Mouse (Mus musculus): ENCODE data around the gene Purb. TPM values are rescaled to one million over a fixed set of nuclear protein-coding genes. Genes with fewer than 3 reads are reported as not detected.

Gene Purb
- total RNA-seq (2014; rRNA removed) = 49.9 and 53.5 TPM in 2 replicates
- 10.9 and 18.6 TPM in 2 replicates for polyA plus RNA-seq (2015; fragmentation: Nextera tagmentation; extraction: Ambion mirVana)

GRCm38 (mm10) chr11:6475867-6476484, at the start of gene Purb:
TSS of gene Purb (minus strand) at chr11:6475917.
- Histone ChIP-seq H3K27ac (ENCODE audit: low read depth, low read length) (peak within 1 kb of the TSS; percentile 98), H3K4me1 (ENCODE audit: insufficient read depth) (peaks cover 11% of the 10 kb centered on the region), H3K27me3 (ENCODE audit: insufficient read depth, low read length) (no peaks in the 10 kb centered on the region), H3K9me3 (ENCODE audit: low read length) (no peaks in the 10 kb centered on the region), H3K4me2 (ENCODE audit: low read depth) (peak within 1 kb of the TSS; percentile 82), H3K9ac (peak within 1 kb of the TSS; percentile 88), H3K4me3 (ENCODE audit: low read depth, low read length) (peak within 1 kb of the TSS; percentile 84), H3K36me3 (ENCODE audit: insufficient read depth) (no peaks in the 10 kb centered on the region)
- no peak for TF ChIP-seq CTCF (IDR thresholded peaks at IDR 0.05; ENCODE audit: low read depth)
- WGBS = 6% methylated on average over 42 of the region's 76 CpGs
- DNase-seq (peak; percentile 96), ATAC-seq (peak; percentile 96)

- no peaks in the 10 kb centered on the region for H3K27me3 ChIP-seq (ENCODE audit: insufficient read depth, low read length)
- no peak for ATAC-seq
- H3K4me1 ChIP-seq (ENCODE audit: insufficient read depth) = peaks cover 8% of the 10 kb centered on the region; the same call in 1 of the 2 replicates
- no peak overlapping the region for H3K9ac ChIP-seq
- peaks cover 21% of the 10 kb centered on the region for H3K36me3 ChIP-seq (ENCODE audit: insufficient read depth)
- H3K27ac ChIP-seq (ENCODE audit: low read depth, low read length) = no peak overlapping the region
- DNase-seq = no peak
- H3K4me3 ChIP-seq (ENCODE audit: low read depth, low read length) = no peak overlapping the region
- no peak overlapping the region for H3K4me2 ChIP-seq (ENCODE audit: low read depth)
- no peak for TF ChIP-seq CTCF (IDR thresholded peaks at IDR 0.05; ENCODE audit: low read depth)
- WGBS = 32% methylated on average over 1 of the region's 1 CpGs
- H3K9me3 ChIP-seq (ENCODE audit: low read length) = no peaks in the 10 kb centered on the region
These were observed 49.5 kb upstream of the Purb start for GRCm38 (mm10) chr11:6525241-6525640.

GRCm38 (mm10) chr11:6524880-6525238, 49.1 kb upstream of the Purb start:
- Histone ChIP-seq H3K36me3 (ENCODE audit: insufficient read depth) (peaks cover 21% of the 10 kb centered on the region), H3K9ac (no peak overlapping the region), H3K4me2 (ENCODE audit: low read depth) (no peak overlapping the region), H3K27me3 (ENCODE audit: insufficient read depth, low read length) (no peaks in the 10 kb centered on the region), H3K4me3 (ENCODE audit: low read depth, low read length) (no peak overlapping the region), H3K9me3 (ENCODE audit: low read length) (no peaks in the 10 kb centered on the region), H3K4me1 (ENCODE audit: insufficient read depth) (peaks cover 8% of the 10 kb centered on the region; the same call in 1 of the 2 replicates), H3K27ac (ENCODE audit: low read depth, low read length) (no peak overlapping the region)
- no peak for ATAC-seq
- 85% methylated on average over 4 of the region's 4 CpGs for WGBS
- no peak for TF ChIP-seq CTCF (IDR thresholded peaks at IDR 0.05; ENCODE audit: low read depth)
- DNase-seq = no peak

GRCm38 (mm10) chr11:6524165-6524879, 48.6 kb upstream of the Purb start:
- no peaks in the 10 kb centered on the region for H3K27me3 ChIP-seq (ENCODE audit: insufficient read depth, low read length)
- no peak overlapping the region for H3K9ac ChIP-seq
- ATAC-seq (no peak), DNase-seq (no peak)
- peaks cover 8% of the 10 kb centered on the region; the same call in 1 of the 2 replicates for H3K4me1 ChIP-seq (ENCODE audit: insufficient read depth)
- H3K4me3 ChIP-seq (ENCODE audit: low read depth, low read length) = no peak overlapping the region
- no peak overlapping the region for H3K27ac ChIP-seq (ENCODE audit: low read depth, low read length)
- 94% methylated on average over 8 of the region's 8 CpGs for WGBS
- no peak overlapping the region for H3K4me2 ChIP-seq (ENCODE audit: low read depth)
- H3K36me3 ChIP-seq (ENCODE audit: insufficient read depth) = peaks cover 21% of the 10 kb centered on the region
- H3K9me3 ChIP-seq (ENCODE audit: low read length) = no peaks in the 10 kb centered on the region
- no peak for TF ChIP-seq CTCF (IDR thresholded peaks at IDR 0.05; ENCODE audit: low read depth)

- Histone ChIP-seq H3K36me3 (ENCODE audit: insufficient read depth) (peaks cover 21% of the 10 kb centered on the region), H3K27me3 (ENCODE audit: insufficient read depth, low read length) (no peaks in the 10 kb centered on the region), H3K4me3 (ENCODE audit: low read depth, low read length) (no peak overlapping the region), H3K9me3 (ENCODE audit: low read length) (no peaks in the 10 kb centered on the region), H3K27ac (ENCODE audit: low read depth, low read length) (no peak overlapping the region), H3K4me1 (ENCODE audit: insufficient read depth) (peaks cover 4% of the 10 kb centered on the region; the same call in 1 of the 2 replicates), H3K4me2 (ENCODE audit: low read depth) (no peak overlapping the region), H3K9ac (no peak overlapping the region)
- ATAC-seq = no peak
- DNase-seq = no peak
- TF ChIP-seq CTCF (IDR thresholded peaks at IDR 0.05; ENCODE audit: low read depth) = 0 out of 2 replicates have a peak, but pooled peaks have one; percentile 24
- WGBS = 71% methylated on average over 1 of the region's 1 CpGs
These were observed 48.0 kb upstream of the Purb start for GRCm38 (mm10) chr11:6523662-6524088.

GRCm38 (mm10) chr11:6522782-6523525, 47.2 kb upstream of the Purb start:
- H3K27me3 ChIP-seq (ENCODE audit: insufficient read depth, low read length) = no peaks in the 10 kb centered on the region
- WGBS = 76% methylated on average over 9 of the region's 9 CpGs
- no peaks in the 10 kb centered on the region for H3K9me3 ChIP-seq (ENCODE audit: low read length)
- peaks cover 21% of the 10 kb centered on the region for H3K36me3 ChIP-seq (ENCODE audit: insufficient read depth)
- TF ChIP-seq CTCF (IDR thresholded peaks at IDR 0.05; ENCODE audit: low read depth) = no peak
- no peak overlapping the region for H3K9ac ChIP-seq
- no peak overlapping the region for H3K4me3 ChIP-seq (ENCODE audit: low read depth, low read length)
- DNase-seq (no peak), ATAC-seq (no peak)
- no peak overlapping the region for H3K27ac ChIP-seq (ENCODE audit: low read depth, low read length)
- no peak overlapping the region for H3K4me2 ChIP-seq (ENCODE audit: low read depth)
- H3K4me1 ChIP-seq (ENCODE audit: insufficient read depth) = peaks cover 4% of the 10 kb centered on the region; the same call in 1 of the 2 replicates
